Mouse (Mus musculus): ENCODE results near the gene Brd3os.

GRCm38 (mm10) chr2:27415060-27415783 is 26.9 kb upstream of the Brd3os start:
- no peak for TF ChIP-seq MAFK (IDR thresholded peaks at IDR 0.05; ENCODE audit: insufficient read depth, low read depth, low read length)
- no peak for TF ChIP-seq CHD2 (IDR thresholded peaks at IDR 0.05; ENCODE audit: low read depth, low read length)
- no peak for TF ChIP-seq ZC3H11A (IDR thresholded peaks at IDR 0.05; ENCODE audit: borderline replicate concordance, low read depth, low read length)
- TF ChIP-seq ZNF384 (IDR thresholded peaks at IDR 0.05; ENCODE audit: low read depth, low read length) = no peak
